Mouse (Mus musculus): ENCODE measurements around the gene Anks1b.

- TF ChIP-seq CTCF (IDR thresholded peaks at IDR 0.05; ENCODE audit: extremely low read depth, insufficient read length, insufficient replicate concordance, low read depth, low read length) (no peak), POLR2A (IDR thresholded peaks at IDR 0.05; ENCODE audit: low read depth, low read length) (no peak)
These were observed 1080.5 kb downstream of the Anks1b start for GRCm38 (mm10) chr10:90953821-90954220.

Data from small intestine, adult 2 months (tissue).